Mouse (Mus musculus): Measurements from ENCODE around the gene Csad.
"Not testable (repeated sequence)": the region's sequence is repeated elsewhere in the genome, so short reads cannot be mapped to it uniquely, and the experiment has no call there.

Gene Csad

GRCm38 (mm10) chr15:102156836-102157235, 47.7 kb downstream of the Csad start:
- DNase-seq, result peak in 1 of 2 experiments; percentile 47

GRCm38 (mm10) chr15:102155006-102155405, 49.5 kb downstream of the Csad start:
- not testable (repeated sequence) for DNase-seq

- peak in 1 of 2 experiments; percentile 39 for DNase-seq
Measured at GRCm38 (mm10) chr15:102152646-102153045, 51.9 kb downstream of the Csad start.

- DNase-seq, result peak; percentile 55 to 71
Measured at GRCm38 (mm10) chr15:102150301-102151135, 54.0 kb downstream of the Csad start, which contains the start of gene Soat2. Gene Soat2, plus strand, starts transcription at chr15:102150526.

- peak; percentile 41 to 43 for DNase-seq
Measured at GRCm38 (mm10) chr15:102149561-102149960, 55.0 kb downstream of the Csad start.

- DNase-seq, result peak in 1 of 2 experiments; percentile 43
Measured at GRCm38 (mm10) chr15:102147674-102148402, 56.7 kb downstream of the Csad start.

- peak; percentile 55 to 73 for DNase-seq
Measured at GRCm38 (mm10) chr15:102146882-102147281, 57.6 kb downstream of the Csad start.

GRCm38 (mm10) chr15:102146089-102146488, 58.4 kb downstream of the Csad start:
- DNase-seq, result no peak

GRCm38 (mm10) chr15:102145330-102145729, 59.2 kb downstream of the Csad start:
- DNase-seq, result no peak

GRCm38 (mm10) chr15:102144726-102145125, 59.8 kb downstream of the Csad start:
- no peak for DNase-seq

- DNase-seq, result no peak
Measured at GRCm38 (mm10) chr15:102144274-102144711, 60.2 kb downstream of the Csad start, which contains the start of gene Igfbp6. Gene Igfbp6, plus strand, starts transcription at chr15:102144362.

GRCm38 (mm10) chr15:102142914-102143912, 61.3 kb downstream of the Csad start:
- DNase-seq, result peak in 1 of 2 experiments; percentile 49

GRCm38 (mm10) chr15:102141120-102141519, 63.4 kb downstream of the Csad start:
- DNase-seq, result no peak

GRCm38 (mm10) chr15:102136129-102136758, 68.3 kb downstream of the Csad start, which contains the start of gene Spryd3:
Gene Spryd3, minus strand, starts transcription at chr15:102136234.
- peak; percentile 96 to 98 for DNase-seq

GRCm38 (mm10) chr15:102135522-102136128, 68.9 kb downstream of the Csad start:
- DNase-seq, result no peak

GRCm38 (mm10) chr15:102134709-102135108, 69.8 kb downstream of the Csad start:
- DNase-seq, result no peak

- DNase-seq, result peak in 1 of 2 experiments; percentile 70
Measured at GRCm38 (mm10) chr15:102133314-102133713, 71.2 kb downstream of the Csad start.

Measured in kidney, postnatal 25 days (tissue).